Mouse (Mus musculus): ENCODE data around the gene Tapt1.
A peak's percentile ranks its signal among the peaks of the same experiment; 100 is the strongest.

Tapt1 gene

DNA sequence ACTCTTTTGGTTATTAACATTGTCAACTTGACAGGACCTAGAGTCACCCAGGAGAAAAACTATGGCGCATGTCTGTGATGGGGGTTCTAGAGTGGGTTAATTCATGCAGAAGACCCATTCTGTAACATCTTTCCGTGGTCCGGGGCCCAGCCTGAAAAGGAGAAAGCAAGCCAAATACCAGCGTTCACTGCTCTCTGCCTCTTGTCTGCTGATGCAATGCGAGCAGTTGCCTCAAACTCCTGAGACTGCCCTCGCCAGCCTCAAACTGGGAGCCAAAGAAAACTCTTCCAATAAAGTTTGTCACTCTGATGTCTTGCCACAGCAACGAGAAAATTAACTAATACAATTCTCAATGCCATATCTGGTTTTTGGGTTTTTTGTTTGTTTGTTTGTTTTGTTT, 8.2 kb upstream of the Tapt1 start:
- no peak for DNase-seq (ENCODE audit: low spot score in 2 of 2)

DNA sequence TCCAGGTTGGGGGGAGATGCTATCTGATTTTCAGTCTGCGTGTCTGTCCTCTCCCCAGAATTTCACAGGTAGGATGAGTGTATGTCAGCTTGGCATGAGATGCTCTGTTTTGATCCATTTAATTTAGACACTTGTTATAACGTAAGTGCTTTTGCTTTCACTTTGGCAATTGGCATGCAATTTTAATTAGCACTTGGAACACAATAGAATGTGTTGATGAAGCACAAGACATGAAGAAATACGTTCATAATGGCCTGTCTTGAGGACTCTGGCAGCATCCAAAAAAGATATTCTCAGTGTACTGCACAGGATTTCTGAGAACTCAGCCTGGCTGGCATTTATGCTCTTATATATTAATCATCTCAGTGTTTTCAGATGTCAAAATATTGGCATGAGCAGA, 7.5 kb upstream of the Tapt1 start:
- DNase-seq (ENCODE audit: low spot score in 2 of 2), result no peak

DNA sequence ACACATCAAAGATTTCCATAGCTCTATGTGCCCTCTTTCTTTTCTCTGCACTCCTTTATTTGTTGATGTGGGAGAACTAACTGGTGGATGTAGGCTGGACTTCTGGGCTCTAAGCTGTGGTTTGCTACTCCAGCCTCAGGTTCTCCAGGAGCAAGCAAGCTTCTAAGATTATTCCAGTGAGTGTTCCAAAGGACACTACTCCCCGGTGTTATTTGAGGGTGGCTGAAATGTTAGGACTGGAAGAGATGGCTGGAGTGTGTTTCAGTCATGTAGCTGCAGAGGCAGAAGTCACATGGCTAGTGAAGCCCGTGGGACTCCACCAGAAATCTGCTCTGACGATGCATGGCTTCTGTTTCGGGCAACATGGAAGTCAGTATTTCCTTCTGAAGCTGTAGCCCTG, 2.3 kb upstream of the Tapt1 start:
- DNase-seq (ENCODE audit: low spot score in 2 of 2), result no peak

DNA sequence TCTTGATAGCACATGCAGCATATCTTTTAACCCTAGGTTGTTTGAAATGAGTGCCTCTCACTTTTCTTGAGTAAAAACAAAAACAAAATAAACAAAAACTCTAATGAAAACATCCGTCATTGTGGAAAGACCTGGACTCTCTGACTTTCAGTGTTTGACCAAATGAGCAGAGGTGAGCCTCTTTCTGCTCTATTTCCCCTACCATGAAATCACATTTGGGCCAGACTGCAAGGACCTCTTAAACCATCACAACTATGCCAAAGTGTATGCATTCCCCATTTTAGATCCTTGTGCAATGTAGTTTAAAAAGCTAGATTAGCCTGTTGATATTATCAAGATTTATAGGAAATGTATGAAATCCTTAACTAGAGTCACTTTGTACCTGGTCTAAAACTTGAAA, 1.9 kb upstream of the Tapt1 start:
- DNase-seq (ENCODE audit: low spot score in 2 of 2), result no peak

DNA sequence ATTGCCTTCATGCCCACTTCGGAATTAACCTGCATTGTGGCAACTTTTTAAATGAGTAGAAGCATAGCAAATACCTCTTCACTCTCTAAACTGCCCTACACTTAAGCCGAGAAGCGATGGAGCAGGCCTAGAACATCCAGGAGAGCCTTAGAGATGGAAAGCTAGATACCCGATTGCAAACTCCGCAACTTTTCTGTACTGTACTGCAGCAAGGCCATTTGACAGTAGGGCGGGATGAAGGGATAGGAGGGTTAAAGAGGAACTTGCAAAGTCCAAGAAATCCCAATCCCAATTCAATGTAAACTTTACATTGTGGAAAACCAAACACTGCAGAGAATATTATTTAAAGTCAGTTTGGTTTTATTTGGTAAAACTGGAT, 1.0 kb upstream of the Tapt1 start:
- no peak for DNase-seq (ENCODE audit: low spot score in 2 of 2)

DNA sequence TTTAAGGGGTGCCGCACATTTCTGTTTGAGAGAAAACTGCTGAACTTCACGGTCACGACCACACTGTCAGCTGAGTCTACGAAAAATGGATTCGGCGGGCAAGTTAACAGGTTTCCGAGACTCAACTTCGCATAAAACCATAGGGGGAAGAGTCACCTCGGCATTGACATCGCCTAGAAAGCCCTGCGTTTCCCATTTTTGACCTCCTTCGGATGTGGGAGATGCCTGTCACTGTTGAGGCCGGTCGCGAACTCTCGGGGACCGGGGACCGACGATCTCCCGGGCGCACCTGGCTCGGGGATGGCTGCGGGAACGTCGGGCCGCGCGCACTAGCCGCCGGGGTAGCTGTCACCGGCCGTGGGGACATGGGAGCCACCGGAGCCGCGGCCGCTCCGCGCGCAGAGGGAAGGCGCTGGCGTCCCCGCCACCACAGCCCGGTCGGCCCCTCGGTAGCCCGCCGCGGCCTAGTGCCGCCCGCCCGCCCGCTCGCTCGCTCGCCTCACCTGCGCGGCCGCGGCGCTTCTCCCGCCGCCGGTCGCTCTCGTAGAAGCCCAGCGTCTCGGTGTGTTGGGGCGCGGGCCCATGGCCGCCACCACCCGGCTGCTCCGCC, 410 bp downstream of the Tapt1 start:
- DNase-seq (ENCODE audit: low spot score in 2 of 2), result peak; percentile 27 to 31

DNA sequence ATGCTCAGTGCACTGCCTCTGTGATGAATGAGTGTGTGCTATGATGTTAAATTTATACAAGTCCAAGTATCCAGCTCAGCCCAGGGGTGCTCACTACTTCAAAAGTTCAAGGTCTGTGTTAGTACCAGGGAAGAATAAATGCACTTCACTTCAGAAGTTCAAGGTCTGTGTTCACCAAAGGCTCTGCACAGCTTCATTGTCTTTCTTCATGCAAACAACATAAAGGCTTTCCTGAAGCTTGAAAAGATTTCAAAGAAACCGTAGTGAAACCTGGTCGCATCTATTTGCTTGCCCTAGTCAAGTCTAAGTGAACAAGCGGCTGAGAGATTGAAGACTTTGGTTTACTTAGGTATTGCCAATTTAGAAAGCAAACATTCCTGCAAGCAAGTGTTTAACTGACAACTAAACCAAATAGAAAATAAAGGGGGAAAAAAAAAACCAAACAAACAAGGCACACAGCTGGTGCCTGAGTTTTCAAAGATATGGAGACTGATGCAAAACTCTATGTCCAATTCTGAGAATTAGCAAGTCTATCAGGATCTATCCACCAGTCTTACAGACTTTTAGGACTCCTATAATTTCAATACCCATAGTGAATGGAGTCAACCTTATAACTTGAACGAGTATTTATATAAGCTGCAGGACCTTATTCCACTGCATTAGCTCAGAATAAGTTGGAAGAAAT, 1.4 kb downstream of the Tapt1 start:
- no peak for DNase-seq (ENCODE audit: low spot score in 2 of 2)

DNA sequence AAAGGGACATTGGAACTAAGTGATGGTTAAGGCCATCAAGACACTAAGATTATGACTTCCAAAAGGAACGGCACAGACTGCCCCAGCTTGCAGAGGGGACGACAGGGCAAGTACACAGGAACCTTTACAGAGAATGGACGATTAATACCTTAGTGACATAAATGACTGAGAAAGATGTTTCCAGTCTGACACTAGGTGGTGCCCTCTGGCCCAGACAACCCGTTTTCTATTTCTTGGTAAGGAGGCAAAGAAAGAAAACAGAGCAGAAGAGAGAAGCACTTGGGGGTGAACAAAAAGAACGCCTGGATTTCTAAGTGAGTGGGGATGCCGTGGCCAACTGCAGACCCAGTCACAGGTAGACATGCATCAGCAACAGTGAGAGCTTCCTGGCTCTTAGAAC, 2.2 kb downstream of the Tapt1 start:
- DNase-seq (ENCODE audit: low spot score in 2 of 2), result peak in 1 of 2 experiments; percentile 40

DNA sequence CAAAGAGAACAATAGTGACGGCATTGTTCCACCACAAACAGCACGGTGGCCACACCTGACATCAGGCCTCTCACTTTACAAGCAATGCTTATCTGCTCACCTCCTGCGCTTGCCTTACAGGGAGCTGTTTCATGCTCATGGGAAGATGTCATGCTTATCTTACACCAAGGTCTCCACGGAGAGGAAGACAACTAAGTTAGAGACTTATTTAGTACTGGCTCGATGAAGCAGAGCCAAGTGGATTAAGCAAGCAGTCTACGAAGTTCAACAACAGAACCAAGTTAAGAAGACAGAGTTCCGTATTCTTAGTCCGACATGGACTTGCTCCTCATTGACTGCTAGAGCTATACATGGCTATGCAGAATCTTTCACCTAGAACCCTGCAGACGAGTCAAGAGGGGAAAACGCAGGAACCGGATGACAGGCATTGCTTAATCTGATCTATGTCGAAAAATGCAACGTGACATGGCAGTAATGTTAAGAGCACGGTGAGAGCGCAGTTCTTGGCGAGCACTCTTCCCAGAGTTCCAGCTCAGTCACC, 3.0 kb downstream of the Tapt1 start:
- DNase-seq (ENCODE audit: low spot score in 2 of 2), result no peak

DNA sequence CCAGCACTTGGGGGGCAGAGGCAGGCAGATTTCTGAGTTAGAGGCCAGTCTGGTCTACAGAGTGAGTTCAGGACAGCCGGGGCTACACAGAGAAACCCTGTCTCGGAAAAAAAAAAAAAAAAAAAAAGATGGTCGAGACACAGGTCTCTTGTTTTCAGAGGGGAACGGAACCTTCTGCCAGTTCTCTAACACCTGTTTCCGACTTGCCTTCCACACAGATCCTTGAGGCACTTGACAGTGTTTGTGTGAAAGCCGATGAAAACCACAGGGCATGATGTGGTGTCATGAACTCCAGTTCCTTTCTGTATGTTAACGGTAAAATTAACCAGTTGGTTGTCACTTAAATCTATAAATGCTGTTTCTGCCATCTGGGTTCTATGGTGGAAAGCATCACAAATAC, 6.0 kb downstream of the Tapt1 start:
- DNase-seq (ENCODE audit: low spot score in 2 of 2), result no peak

DNA sequence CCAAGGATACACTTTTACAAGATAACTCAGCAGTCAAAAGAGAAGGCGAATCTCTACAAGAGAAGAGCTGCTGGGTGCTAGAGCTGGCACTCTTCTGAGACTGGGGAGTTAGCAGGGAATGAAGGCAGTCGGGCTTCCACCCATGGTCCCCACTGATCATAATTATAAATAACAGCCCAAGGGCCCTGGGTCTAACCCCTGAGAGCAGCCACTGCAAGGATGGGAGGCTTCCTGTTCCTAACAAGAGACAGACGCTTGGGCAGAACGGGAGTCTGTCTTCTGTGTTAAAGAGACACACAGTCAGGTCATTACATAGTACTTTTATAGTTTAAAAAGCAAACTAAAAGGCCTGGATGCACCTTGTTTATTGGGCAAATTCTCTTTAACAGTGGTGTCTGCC, 6.6 kb downstream of the Tapt1 start:
- DNase-seq (ENCODE audit: low spot score in 2 of 2), result no peak

DNA sequence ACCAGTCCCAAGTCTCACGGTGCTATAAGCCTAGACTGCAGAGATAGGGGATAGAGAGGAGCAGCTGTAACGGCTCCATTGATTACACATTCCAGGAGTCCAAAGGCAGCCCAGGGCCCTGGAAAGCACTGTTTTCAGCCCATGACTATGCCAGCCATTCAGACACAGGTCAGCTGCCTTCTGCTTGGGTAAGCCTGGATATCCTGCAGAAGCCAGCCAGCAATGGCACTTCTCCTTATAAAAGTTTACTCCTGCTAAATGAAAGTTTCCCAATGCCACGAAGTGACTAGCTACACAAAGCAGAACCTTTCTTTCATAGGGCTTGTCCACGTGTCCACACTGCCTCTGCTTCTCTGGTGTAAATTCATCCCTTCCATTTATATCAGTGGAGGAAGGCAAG, 7.9 kb downstream of the Tapt1 start:
- DNase-seq (ENCODE audit: low spot score in 2 of 2), result no peak

DNA sequence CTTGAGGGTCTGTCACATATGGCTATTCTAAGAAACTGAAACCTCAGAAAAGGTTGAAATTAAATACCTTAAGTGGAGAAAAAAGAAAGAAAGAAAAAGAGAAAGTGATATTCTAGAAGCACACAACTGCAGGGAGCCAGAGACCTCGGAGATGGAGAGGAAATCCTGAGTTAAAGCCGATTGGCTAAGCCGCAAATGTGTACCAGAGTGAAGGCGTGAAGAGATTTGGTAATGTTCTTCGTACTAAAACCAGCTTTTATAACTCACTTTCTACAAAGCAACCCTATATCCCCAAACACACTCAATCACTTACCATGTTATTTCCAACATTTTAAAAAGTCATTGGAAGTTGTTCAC, 8.8 kb downstream of the Tapt1 start:
- DNase-seq (ENCODE audit: low spot score in 2 of 2), result no peak

DNA sequence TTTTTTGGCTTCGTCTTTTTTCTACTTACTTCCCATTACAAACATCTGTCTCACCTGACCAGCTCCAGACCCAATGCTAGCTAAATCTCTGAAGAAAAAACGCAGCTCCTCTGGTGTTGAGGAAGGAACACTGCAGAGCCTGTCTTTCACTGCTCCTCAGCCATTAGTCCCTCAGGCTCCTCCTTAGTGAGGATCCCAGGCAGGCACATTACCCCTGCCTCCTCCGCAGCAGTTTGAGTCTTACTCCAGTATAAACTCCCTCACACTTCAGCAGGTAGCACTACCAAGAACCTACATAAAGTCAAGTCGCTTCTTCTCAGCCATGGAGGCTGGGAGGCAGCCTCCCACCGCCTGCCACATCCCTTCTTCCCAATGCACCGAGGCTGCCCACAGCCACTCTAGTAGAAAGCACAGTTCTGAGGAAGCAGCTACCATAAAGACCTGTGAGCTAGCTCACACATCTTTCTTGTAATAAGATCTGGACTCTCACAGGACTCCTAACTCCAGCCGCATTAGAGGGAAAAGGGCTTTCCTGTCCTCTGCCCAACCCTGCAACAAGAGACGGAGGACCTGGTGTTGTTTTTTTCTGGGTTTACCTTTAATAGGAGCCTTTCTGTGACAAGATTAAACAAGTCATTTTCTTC, 9.3 kb downstream of the Tapt1 start:
- peak in 1 of 2 experiments; percentile 19 for DNase-seq (ENCODE audit: low spot score in 2 of 2)

DNA sequence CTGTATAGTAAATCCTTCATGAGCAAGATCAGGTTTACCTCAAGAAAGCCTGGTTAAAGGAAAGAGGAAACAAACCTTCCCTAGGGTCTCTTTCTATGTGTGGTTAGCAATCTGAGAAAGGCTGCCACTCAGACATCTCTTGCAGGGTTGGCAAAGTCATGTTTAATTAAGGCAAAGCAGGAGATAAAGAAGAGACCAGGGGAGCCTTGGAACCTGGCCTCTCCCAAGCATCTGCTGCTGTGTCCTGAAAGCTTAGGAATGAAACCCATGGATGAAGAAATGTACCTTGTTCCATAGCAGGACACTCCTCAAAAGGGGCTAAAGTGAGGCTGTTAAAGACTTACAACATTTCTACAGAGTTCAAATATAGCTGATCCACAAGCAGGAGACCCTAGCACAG, 11.3 kb downstream of the Tapt1 start:
- no peak for DNase-seq (ENCODE audit: low spot score in 2 of 2)

DNA sequence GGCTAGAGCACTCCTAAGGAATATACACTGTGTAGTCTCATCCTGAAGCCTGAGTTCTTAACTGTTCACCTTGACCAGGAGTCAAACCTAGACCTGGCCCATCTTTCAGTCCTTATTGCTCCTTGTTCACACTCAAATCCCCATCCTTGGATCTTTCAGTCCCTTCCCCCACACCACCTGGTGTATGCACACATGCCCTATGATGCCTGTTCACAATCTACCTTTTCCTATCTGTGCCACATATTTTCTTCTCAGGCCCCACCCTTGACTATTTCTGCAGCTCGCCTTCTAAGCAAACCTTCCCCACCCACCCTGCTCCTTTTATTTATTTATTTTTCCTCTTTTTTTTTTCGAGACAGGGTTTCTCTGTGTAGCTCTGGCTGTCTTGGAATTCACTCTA, 12.4 kb downstream of the Tapt1 start:
- no peak for DNase-seq (ENCODE audit: low spot score in 2 of 2)

DNA sequence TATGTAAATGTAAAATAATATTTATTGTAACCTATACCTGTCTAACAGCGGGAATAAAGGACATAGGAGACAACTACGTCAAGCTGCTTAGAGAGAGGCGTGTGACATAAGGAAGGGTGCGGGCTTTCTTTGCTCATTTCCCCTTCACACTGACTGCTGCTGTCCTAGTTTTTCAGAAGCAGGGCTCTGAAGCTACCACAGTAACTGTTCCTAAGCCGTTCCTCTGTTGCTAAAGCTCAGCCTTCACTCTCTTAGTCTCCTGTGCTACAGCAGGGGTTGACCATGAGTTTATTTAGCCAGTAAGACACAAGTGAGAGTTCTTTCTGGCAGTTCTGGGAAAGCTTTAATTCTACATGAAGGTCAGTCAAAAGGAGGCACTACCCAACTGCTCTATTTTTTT, 13.0 kb downstream of the Tapt1 start:
- no peak for DNase-seq (ENCODE audit: low spot score in 2 of 2)

DNA sequence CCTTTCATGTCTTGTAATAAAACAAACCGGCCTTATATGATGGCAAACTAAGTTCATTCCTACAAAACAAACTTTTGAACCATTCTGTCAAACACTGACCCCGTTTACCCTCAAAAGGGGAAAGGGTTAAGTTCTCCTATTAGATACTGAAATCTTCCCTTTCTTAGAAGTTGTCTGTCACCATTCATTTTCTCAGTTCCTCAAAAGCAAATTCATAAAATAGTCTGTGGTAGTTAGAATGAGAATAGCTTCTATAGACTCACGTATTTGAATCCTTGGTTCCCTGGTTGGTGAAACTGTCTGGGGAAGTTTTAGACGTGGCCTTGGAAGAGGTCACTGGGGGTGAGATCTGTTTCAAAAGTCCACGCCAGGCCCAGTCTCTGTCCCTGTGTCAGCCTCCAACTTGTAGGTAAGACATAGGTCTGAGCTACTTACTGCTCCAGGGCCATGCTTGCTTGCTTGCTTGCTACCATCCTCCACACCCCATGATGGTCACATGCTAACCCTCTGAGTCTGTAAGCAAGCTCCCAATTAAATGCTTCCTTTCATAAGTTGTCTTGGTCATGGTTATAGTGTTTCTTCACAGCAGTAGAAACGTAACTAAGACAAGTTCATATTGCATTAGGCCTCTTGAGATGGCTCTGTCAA, 14.5 kb downstream of the Tapt1 start:
- no peak for DNase-seq (ENCODE audit: low spot score in 2 of 2)

DNA sequence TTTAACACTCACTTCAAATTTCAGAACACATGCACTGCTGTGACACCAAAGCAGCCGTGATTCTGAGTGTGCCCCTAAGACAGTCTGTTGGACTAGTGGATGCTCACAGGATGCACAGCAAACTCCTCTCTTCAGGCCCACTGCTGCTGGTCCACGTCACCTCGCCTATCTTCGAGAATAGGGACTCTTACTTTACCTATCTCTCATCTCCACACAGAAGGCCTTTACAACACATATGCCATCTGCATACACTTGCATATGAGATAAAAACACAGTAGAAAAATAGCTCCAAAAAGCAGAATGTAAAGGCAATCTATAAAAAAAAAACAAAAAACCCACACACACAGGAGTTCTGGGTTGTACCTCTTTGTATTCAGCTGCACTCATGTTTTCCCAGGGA, 19.1 kb downstream of the Tapt1 start:
- no peak for DNase-seq (ENCODE audit: low spot score in 2 of 2)

DNA sequence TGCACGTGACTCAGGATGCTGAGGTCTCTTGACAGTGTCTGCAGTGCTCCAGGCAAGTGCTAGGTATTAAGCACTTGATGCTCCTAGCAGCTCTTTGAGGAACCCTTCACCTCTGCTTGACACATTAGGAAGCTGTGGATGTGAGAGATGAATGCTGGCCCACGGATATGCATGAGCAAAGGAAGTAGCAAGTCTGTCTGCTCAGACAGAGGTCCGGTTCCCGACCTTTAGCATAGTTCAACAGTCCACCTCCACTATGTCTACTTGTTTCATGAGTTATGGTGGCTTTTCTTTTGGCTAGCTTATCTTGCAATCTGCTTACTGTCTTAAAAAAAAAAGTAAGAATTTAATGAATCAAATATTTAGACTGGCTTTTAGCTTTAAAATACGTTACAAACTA, 19.8 kb downstream of the Tapt1 start:
- DNase-seq (ENCODE audit: low spot score in 2 of 2), result no peak

DNA sequence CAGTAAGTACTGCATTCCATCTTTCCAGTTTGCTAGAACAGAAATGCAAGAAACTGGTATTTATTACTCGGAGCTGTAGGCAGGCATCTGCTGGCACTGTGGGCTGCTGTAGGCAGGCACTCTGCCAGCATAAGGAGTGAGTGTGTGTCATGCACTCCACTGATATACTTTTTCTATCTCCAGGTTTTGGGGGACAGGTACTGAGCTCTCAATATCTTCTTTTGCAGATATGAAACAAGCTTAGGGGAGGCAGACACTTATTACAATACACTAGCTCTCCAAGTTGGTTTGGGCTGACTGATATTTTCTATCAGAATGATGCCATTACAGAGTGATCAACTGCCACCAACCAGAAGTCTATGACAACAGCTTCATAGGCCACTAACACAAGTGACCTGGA, 23.0 kb downstream of the Tapt1 start:
- DNase-seq (ENCODE audit: low spot score in 2 of 2), result peak; percentile 58 to 70

DNA sequence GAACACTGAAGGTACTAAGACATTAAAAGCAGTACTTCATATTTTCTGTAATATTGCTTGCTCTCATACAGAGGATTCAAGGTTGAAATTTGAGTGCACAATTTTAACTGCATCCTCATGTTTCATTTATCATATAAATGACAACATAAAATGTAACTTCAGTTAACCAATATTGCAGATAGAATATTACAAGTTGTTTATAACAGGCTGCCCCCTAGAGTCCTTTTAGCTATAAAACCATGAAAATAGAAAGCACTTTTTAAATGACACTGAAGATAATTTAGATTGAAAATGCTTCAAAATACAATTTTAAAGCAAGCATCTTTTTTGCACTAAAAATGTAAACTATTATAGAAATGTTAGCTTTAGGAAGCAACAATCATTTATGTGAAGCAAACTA, 24.8 kb downstream of the Tapt1 start:
- DNase-seq (ENCODE audit: low spot score in 2 of 2), result no peak

DNA sequence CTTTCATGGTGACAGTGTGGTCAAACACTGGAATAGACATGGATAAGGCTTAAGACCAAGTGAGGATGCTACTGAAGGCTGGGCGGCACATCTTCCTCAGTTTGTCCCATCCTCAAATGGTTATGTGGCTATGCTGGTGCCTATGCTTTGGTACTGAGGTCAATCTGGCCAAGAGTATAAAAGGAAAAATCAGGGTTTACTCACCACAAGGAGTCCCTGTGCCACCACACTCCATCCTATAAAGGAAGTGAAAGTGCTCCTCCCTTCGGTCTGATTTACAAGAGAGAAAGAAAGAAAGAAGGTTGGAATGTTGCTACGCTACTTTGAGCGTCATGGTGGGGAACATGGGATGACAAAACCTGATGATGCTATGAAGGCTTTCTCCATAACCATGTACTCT, 27.3 kb downstream of the Tapt1 start:
- DNase-seq (ENCODE audit: low spot score in 2 of 2), result no peak

All from right cerebral cortex, adult 2 months (tissue).